Mouse (Mus musculus) megakaryocyte progenitor cell, adult 5-6 weeks (primary cell): Measurements from ENCODE around the gene Tmem108. TPM values are rescaled to one million over a fixed set of nuclear protein-coding genes. Genes with fewer than 3 reads are reported as not detected.
A peak's percentile ranks its signal among the peaks of the same experiment; 100 is the strongest.

Source experiments
- ATAC-seq: replicated peaks from 2 replicates; pipeline ENCODE4 v1.8.0; 2016; ENCODE audit warnings: mild to moderate bottlenecking, moderate TSS enrichment, inconsistent platforms; ENCODE audit not compliant: poor library complexity
- total RNA-seq, 2 experiments: library from RNA; stranded (forward) in 1 of 2; stranded (reverse) in 1 of 2; fragments of 157-497, 149-512 nt in 1 of 2; fragments of 200-1000 nt in 1 of 2; gene quantifications; 2 replicates each; pipeline versions ENCODE4 v1.2.3 to v1.2.4; 2015 to 2017

Gene Tmem108
- total RNA-seq, 2 experiments from 2014 or later = 0.04 to 0.37 TPM

- no peak for ATAC-seq
Observed at GRCm38 (mm10) chr9:103594423-103595189, 167.0 kb downstream of the Tmem108 start.

- ATAC-seq = no peak
Observed at GRCm38 (mm10) chr9:103593079-103593478, 168.6 kb downstream of the Tmem108 start.

- no peak for ATAC-seq
Observed at GRCm38 (mm10) chr9:103591962-103592361, 169.7 kb downstream of the Tmem108 start.

GRCm38 (mm10) chr9:103590801-103591200 lies 170.8 kb downstream of the Tmem108 start:
- ATAC-seq = no peak

GRCm38 (mm10) chr9:103584865-103585264 lies 176.8 kb downstream of the Tmem108 start:
- ATAC-seq = no peak

- peak; percentile 58 for ATAC-seq
Observed at GRCm38 (mm10) chr9:103582249-103582961, 179.2 kb downstream of the Tmem108 start.

GRCm38 (mm10) chr9:103580621-103581020 lies 181.0 kb downstream of the Tmem108 start:
- no peak for ATAC-seq

GRCm38 (mm10) chr9:103580186-103580585 lies 181.5 kb downstream of the Tmem108 start:
- ATAC-seq = no peak

- no peak for ATAC-seq
Observed at GRCm38 (mm10) chr9:103579411-103580026, 182.1 kb downstream of the Tmem108 start.

- no peak for ATAC-seq
Observed at GRCm38 (mm10) chr9:103577731-103578130, 183.9 kb downstream of the Tmem108 start.

- no peak for ATAC-seq
Observed at GRCm38 (mm10) chr9:103577181-103577580, 184.5 kb downstream of the Tmem108 start.

- ATAC-seq = no peak
Observed at GRCm38 (mm10) chr9:103575901-103576300, 185.7 kb downstream of the Tmem108 start.

GRCm38 (mm10) chr9:103573994-103574750 lies 187.5 kb downstream of the Tmem108 start:
- ATAC-seq = no peak

GRCm38 (mm10) chr9:103570158-103570741 lies 191.4 kb downstream of the Tmem108 start:
- no peak for ATAC-seq

- ATAC-seq = no peak
Observed at GRCm38 (mm10) chr9:103568983-103569382, 192.7 kb downstream of the Tmem108 start.

- ATAC-seq = no peak
Observed at GRCm38 (mm10) chr9:103565186-103565585, 196.5 kb downstream of the Tmem108 start.

GRCm38 (mm10) chr9:103563864-103564610 lies 197.6 kb downstream of the Tmem108 start:
- ATAC-seq = no peak

GRCm38 (mm10) chr9:103562063-103562462 lies 199.6 kb downstream of the Tmem108 start:
- peak; percentile 42 for ATAC-seq

GRCm38 (mm10) chr9:103558741-103559140 lies 202.9 kb downstream of the Tmem108 start:
- ATAC-seq = no peak

- ATAC-seq = no peak
Observed at GRCm38 (mm10) chr9:103558240-103558639, 203.4 kb downstream of the Tmem108 start.
